Mouse (Mus musculus) T-helper 1 cell (primary cell): ENCODE measurements around the gene Kcna10.

ENCODE experiments used
- in situ Hi-C: fragments of 300-600 bp; cut with MboI, MseI; formaldehyde crosslinking; loops from one replicate; pipeline ENCODE4 v1.15.1; 2025; ENCODE audit warnings: high pct_unique_total_duplicates

Kcna10 gene

DNA sequence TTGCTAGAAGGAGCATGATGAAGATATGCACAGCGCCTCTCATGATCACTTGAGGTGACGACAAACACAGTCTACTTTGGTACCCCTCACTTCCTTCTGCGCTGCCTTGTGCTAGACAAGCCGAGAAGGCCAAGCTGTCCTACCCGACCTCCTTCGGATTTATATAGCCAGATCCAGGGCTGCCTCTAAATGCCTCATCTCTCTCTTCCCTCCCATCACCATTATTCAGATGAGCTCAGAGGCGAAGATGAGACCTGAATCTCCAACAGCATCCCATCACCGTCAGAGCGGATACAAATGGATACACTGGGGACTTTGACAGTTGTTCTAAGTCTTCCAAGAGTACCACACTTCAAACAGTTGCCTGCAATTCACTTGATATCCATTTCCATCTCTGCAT, 56.8 kb downstream of the Kcna10 start, which contains the start of gene Prok1:
Gene Prok1, minus strand, starts transcription at position 101 of the 400 bp plus-strand sequence.
- in situ Hi-C loops = loop anchor here (5.0 kb wide), 1 partner anchor 223 kb away; no protein-coding TSS in a partner anchor

DNA sequence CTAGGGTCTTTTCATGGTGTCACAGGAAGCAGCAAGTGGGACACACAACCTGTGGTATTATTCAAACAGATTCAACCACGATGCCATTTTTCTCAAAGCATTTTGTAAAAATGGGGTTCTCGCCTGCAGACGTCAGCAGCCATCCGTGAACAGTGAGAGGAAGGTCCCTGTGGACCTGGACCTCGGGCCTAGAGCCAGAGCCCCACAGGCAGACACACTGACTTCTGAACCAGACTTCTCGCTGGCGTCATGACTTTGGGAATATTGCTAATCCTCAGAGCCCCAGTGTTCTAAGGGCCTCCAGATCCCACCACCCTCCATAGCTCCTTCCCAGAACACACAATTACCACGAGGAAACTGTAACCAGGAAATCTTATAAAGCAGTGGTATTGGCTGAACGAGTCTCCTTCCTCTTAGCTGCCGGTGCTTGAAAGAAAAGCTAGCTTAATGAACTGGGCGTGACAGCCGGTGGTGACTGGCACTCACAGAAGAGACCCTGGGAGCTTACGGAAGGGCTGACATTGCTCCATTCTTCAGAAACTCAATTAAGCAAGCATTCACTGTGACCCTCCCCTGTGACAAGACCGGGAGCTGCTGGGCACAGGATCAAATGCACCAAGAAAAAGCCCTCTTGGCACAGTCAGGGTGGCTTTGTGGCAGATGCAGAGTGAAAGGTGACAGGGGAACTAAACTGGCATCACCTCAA, 58.7 kb downstream of the Kcna10 start:
- in situ Hi-C loops = loop anchor here (5.0 kb wide), 1 partner anchor 221 kb away; no protein-coding TSS in a partner anchor
